Mouse (Mus musculus): ENCODE data around the gene Cript. TPM values are rescaled to one million over a fixed set of nuclear protein-coding genes. Genes with fewer than 3 reads are reported as not detected.

The Cript gene
- polyA plus RNA-seq, 1 experiment from 2014 or later = 135 TPM

- 90% methylated on average over 7 of the region's 7 CpGs for WGBS
- no peak overlapping the region for H3K4me3 ChIP-seq
- no peaks in the 10 kb centered on the region for H3K27me3 ChIP-seq (ENCODE audit: low read depth, poor library complexity, severe bottlenecking)
- H3K4me1 ChIP-seq = no peaks in the 10 kb centered on the region
- H3K9me3 ChIP-seq (replicated peaks) = no peaks in the 10 kb centered on the region
- no peaks in the 10 kb centered on the region for H3K36me3 ChIP-seq
- no peak overlapping the region for H3K27ac ChIP-seq
- DNase-seq (ENCODE audit: low spot score) = no peak
Measured at GRCm38 (mm10) chr17:87080724-87081123, 55.4 kb downstream of the Cript start.

- Histone ChIP-seq H3K4me3 (no peak overlapping the region), H3K9me3 (replicated peaks) (no peaks in the 10 kb centered on the region), H3K27me3 (ENCODE audit: low read depth, poor library complexity, severe bottlenecking) (no peaks in the 10 kb centered on the region), H3K36me3 (no peaks in the 10 kb centered on the region), H3K27ac (no peak overlapping the region), H3K4me1 (no peaks in the 10 kb centered on the region)
- 91% methylated on average over 4 of the region's 4 CpGs for WGBS
- DNase-seq (ENCODE audit: low spot score) = no peak
Measured at GRCm38 (mm10) chr17:87082547-87082946, 57.2 kb downstream of the Cript start.

GRCm38 (mm10) chr17:87083671-87084070 lies 58.3 kb downstream of the Cript start:
- Histone ChIP-seq H3K9me3 (replicated peaks) (no peaks in the 10 kb centered on the region), H3K27ac (no peak overlapping the region), H3K4me1 (no peaks in the 10 kb centered on the region), H3K27me3 (ENCODE audit: low read depth, poor library complexity, severe bottlenecking) (no peaks in the 10 kb centered on the region), H3K36me3 (no peaks in the 10 kb centered on the region), H3K4me3 (no peak overlapping the region)
- 90% methylated on average over 5 of the region's 5 CpGs for WGBS
- no peak for DNase-seq (ENCODE audit: low spot score)

Other genes starting within 250 kb of the Cript start
- not detected in 2 replicates for gene Tmem247, start 108.2 kb upstream of the Cript start, polyA plus RNA-seq (2016; fragmentation: Nextera tagmentation; extraction: Ambion mirVana)
- gene Atp6v1e2, start 77.7 kb upstream of the Cript start, polyA plus RNA-seq (2016; fragmentation: Nextera tagmentation; extraction: Ambion mirVana) = not detected in 2 replicates
- 10.5 and 13.3 TPM in 2 replicates for gene Rhoq, start 62.5 kb upstream of the Cript start, polyA plus RNA-seq (2016; fragmentation: Nextera tagmentation; extraction: Ambion mirVana)
- gene Pigf, start 144 bp upstream of the Cript start, polyA plus RNA-seq (2016; fragmentation: Nextera tagmentation; extraction: Ambion mirVana) = 32.7 and 44.3 TPM in 2 replicates
- 9.3 and 9.5 TPM in 2 replicates for gene Socs5, start 82.1 kb downstream of the Cript start, polyA plus RNA-seq (2016; fragmentation: Nextera tagmentation; extraction: Ambion mirVana)
- 76.2 and 76.4 TPM in 2 replicates for gene Mcfd2, start 240.4 kb downstream of the Cript start, polyA plus RNA-seq (2016; fragmentation: Nextera tagmentation; extraction: Ambion mirVana)